Comparison of ENCODE assay signal across 19 mouse cellular contexts in genomic region chr11:82762286-82762829, GRCm38 (mm10). TPM values are rescaled to one million over a fixed set of nuclear protein-coding genes. Genes with fewer than 3 reads are reported as not detected.
DNase-seq lines count a peak whose midpoint lies in the region; ATAC-seq and TF ChIP-seq lines count a peak whose summit lies in the region.
"Had no signal": no experiment of that assay in that cellular context is flagged by ENCODE, and none has a peak within 500 bp of the region (broad histone marks: within the 10 kb centered on the region; RNA-seq: fewer than 3 reads in every experiment).

No protein-coding gene starts in this region.

- H3K27ac ChIP-seq in gastrocnemius, adult 2 months: no peak overlapping the region
- H3K27ac ChIP-seq in liver, embryonic 14.5 days: no peak overlapping the region
- no peak overlapping the region for H3K27ac ChIP-seq in liver, embryonic 12.5 days
- no peak overlapping the region for H3K27ac ChIP-seq in ES-Bruce4 (ENCODE audit: insufficient read depth, low read length)
- H3K27ac ChIP-seq: heart, embryonic 13.5 days; limb, embryonic 13.5 days; neural tube, embryonic 12.5 days had no signal

- no peak for TF ChIP-seq POLR2A in ES-Bruce4 (IDR thresholded peaks at IDR 0.05; ENCODE audit: insufficient read depth, low read length)

- peak; percentile 39 for TF ChIP-seq CTCF in gastrocnemius, adult 2 months (IDR thresholded peaks at IDR 0.05)
- TF ChIP-seq CTCF in liver, embryonic 14.5 days (IDR thresholded peaks at IDR 0.05; ENCODE audit: low read depth): peak; percentile 61
- peak; percentile 20 for TF ChIP-seq CTCF in ES-Bruce4 (IDR thresholded peaks at IDR 0.05; ENCODE audit: low read depth, low read length)

- no peaks in the 10 kb centered on the region for H3K27me3 ChIP-seq in liver, embryonic 14.5 days (ENCODE audit: control insufficient read depth, insufficient read depth, low read length)
- H3K27me3 ChIP-seq in liver, embryonic 12.5 days (replicated peaks): no peaks in the 10 kb centered on the region; the same call in 1 of the 2 replicates
- no peaks in the 10 kb centered on the region for H3K27me3 ChIP-seq in ES-Bruce4 (ENCODE audit: control insufficient read depth, insufficient read depth, low read length, poor library complexity, severe bottlenecking)
- H3K27me3 ChIP-seq: limb, embryonic 13.5 days; neural tube, embryonic 12.5 days had no signal

- H3K4me3 ChIP-seq in gastrocnemius, adult 2 months: no peak overlapping the region
- no peak overlapping the region for H3K4me3 ChIP-seq in liver, embryonic 14.5 days (ENCODE audit: insufficient read depth in 1 of 2, low read depth in 2 of 2, low read length in 2 of 2)
- H3K4me3 ChIP-seq in liver, embryonic 12.5 days: no peak overlapping the region
- no peak overlapping the region for H3K4me3 ChIP-seq in ES-Bruce4 (ENCODE audit: low read depth, low read length)
- H3K4me3 ChIP-seq: neural tube, embryonic 12.5 days had no signal

- H3K9ac ChIP-seq in liver, embryonic 14.5 days (replicated peaks): no peak overlapping the region
- no peak overlapping the region for H3K9ac ChIP-seq in liver, embryonic 12.5 days
- H3K9ac ChIP-seq in ES-Bruce4 (ENCODE audit: low read depth, poor library complexity, severe bottlenecking): no peak overlapping the region
- H3K9ac ChIP-seq: limb, embryonic 13.5 days; neural tube, embryonic 12.5 days had no signal

- no peaks in the 10 kb centered on the region; the same call in 1 of the 2 replicates for H3K36me3 ChIP-seq in liver, embryonic 14.5 days (replicated peaks; ENCODE audit: control insufficient read depth, insufficient read depth, low read depth)
- H3K36me3 ChIP-seq in liver, embryonic 12.5 days: peaks cover 16% of the 10 kb centered on the region
- peaks cover 9% of the 10 kb centered on the region; the same call in 1 of the 2 replicates for H3K36me3 ChIP-seq in ES-Bruce4 (ENCODE audit: control insufficient read depth, insufficient read depth, low read length, poor library complexity, severe bottlenecking)
- H3K36me3 ChIP-seq: neural tube, embryonic 12.5 days had no signal

- ATAC-seq in liver, embryonic 14.5 days (ENCODE audit: insufficient read depth): no peak
- ATAC-seq in liver, embryonic 12.5 days: no peak
- ATAC-seq: midbrain, embryonic 16.5 days had no signal

- peaks cover 10 to 18% of the 10 kb centered on the region in 2 experiments for H3K4me1 ChIP-seq in liver, embryonic 14.5 days (replicated peaks; ENCODE audit: control insufficient read depth in 2 of 2, insufficient read depth in 2 of 2, low read length in 1 of 2)
- H3K4me1 ChIP-seq in liver, embryonic 12.5 days: peaks cover 32% of the 10 kb centered on the region
- peaks cover 1% of the 10 kb centered on the region for H3K4me1 ChIP-seq in ES-Bruce4 (ENCODE audit: control insufficient read depth, insufficient read depth, low read length)

- H3K4me2 ChIP-seq in liver, embryonic 14.5 days (ENCODE audit: low read depth): no peak overlapping the region
- no peak overlapping the region for H3K4me2 ChIP-seq in liver, embryonic 12.5 days

- H3K9me3 ChIP-seq in liver, embryonic 14.5 days (ENCODE audit: control insufficient read depth, low read length): no peaks in the 10 kb centered on the region
- no peaks in the 10 kb centered on the region for H3K9me3 ChIP-seq in liver, embryonic 12.5 days (replicated peaks)
- H3K9me3 ChIP-seq in ES-Bruce4 (replicated peaks; ENCODE audit: control insufficient read depth, insufficient read depth, low read length, poor library complexity, severe bottlenecking): no peaks in the 10 kb centered on the region
- H3K9me3 ChIP-seq: limb, embryonic 13.5 days; neural tube, embryonic 12.5 days had no signal

- DNase-seq in gastrocnemius, adult 2 months: no peak
- DNase-seq in gastrocnemius, adult 18-20 months (ENCODE audit: low spot score): no peak
- no peak for DNase-seq in liver, embryonic 14.5 days (ENCODE audit: low read depth in 3 of 3, low spot score in 3 of 3)
- DNase-seq in induced T-regulatory cell, adult 2 months (ENCODE audit: low read depth): peak; percentile 17
- no peak for DNase-seq in thymus, adult 18-20 months
- no peak for DNase-seq in left cerebral cortex, postnatal 4 days
- DNase-seq: cerebellum, adult 11 months; gastrocnemius, postnatal 14 days; kidney, adult 11 months; kidney, postnatal 25 days; lung, adult 2 months; right cerebral cortex, postnatal 14 days had no signal

- 73% methylated on average over 6 of the region's 6 CpGs for WGBS in liver, embryonic 14.5 days (ENCODE audit: insufficient replicate concordance)
- WGBS in liver, embryonic 12.5 days (ENCODE audit: insufficient replicate concordance): 78% methylated on average over 6 of the region's 6 CpGs

- intact Hi-C loops in gastrocnemius, adult 2 months (cut with DNase I): loop anchor here (5.0 kb wide), 2 partner anchors 110 to 130 kb away; partner anchors contain the start of genes Fndc8, Rad51d and Rffl
- intact Hi-C loops in left cerebral cortex, postnatal 4 days (cut with DNase I): loop anchor here (10.0 kb wide), 2 partner anchors 148 to 528 kb away; no protein-coding TSS in a partner anchor

- TF ChIP-seq EP300 in liver, embryonic 14.5 days (IDR thresholded peaks at IDR 0.05; ENCODE audit: low read depth): no peak
- TF ChIP-seq EP300 in ES-Bruce4 (IDR thresholded peaks at IDR 0.05; ENCODE audit: insufficient read depth, low read depth, low read length): no peak

RNA-seq across cellular contexts. Expression of gene Cct6b, which starts 1.8 kb away (rescaled TPM):
- under 1 TPM; 0.18 to 0.20 TPM for total RNA-seq in gastrocnemius, adult 2 months (2021)
- under 1 TPM in 1 of 2 experiments, not detected in 1; 0.36 TPM for total RNA-seq in gastrocnemius, adult 18-20 months (2021)
- polyA plus RNA-seq in liver, embryonic 14.5 days (2012; rRNA removed): 0.08 and 0.09 TPM in 2 replicates
- 0.13 and 0.27 TPM in 2 replicates for polyA plus RNA-seq in liver, embryonic 14.5 days (2014; fragmentation: Nextera tagmentation; extraction: Ambion mirVana)
- 0.19 and 0.47 TPM in 2 replicates for polyA plus RNA-seq in liver, embryonic 12.5 days (2016; fragmentation: Nextera tagmentation; extraction: Ambion mirVana)
- polyA plus RNA-seq in ES-Bruce4 (2011; ENCODE audit: insufficient read depth, insufficient read length, low read depth, missing spikeins): 1.1 and 1.6 TPM in 2 replicates
- total RNA-seq in left cerebral cortex, postnatal 4 days (2021): under 1 TPM; 0.28 to 0.32 TPM
- total RNA-seq: hematopoietic stem cell, adult 5-6 weeks had no signal

RNA-seq across cellular contexts. Expression of gene Zfp830, which starts 1.8 kb away (rescaled TPM):
- 10 to 100 TPM; 15.9 to 16.8 TPM for total RNA-seq in gastrocnemius, adult 2 months (2021)
- total RNA-seq in gastrocnemius, adult 18-20 months (2021): 10 to 100 TPM; 15.2 to 16.3 TPM
- 6.3 and 10.5 TPM in 2 replicates for polyA plus RNA-seq in liver, embryonic 14.5 days (2012; rRNA removed)
- polyA plus RNA-seq in liver, embryonic 14.5 days (2014; fragmentation: Nextera tagmentation; extraction: Ambion mirVana): 15.1 and 15.5 TPM in 2 replicates
- 24.9 and 26.4 TPM in 2 replicates for polyA plus RNA-seq in liver, embryonic 12.5 days (2016; fragmentation: Nextera tagmentation; extraction: Ambion mirVana)
- 24.8 and 25.6 TPM in 2 replicates for polyA plus RNA-seq in ES-Bruce4 (2011; ENCODE audit: insufficient read depth, insufficient read length, low read depth, missing spikeins)
- 10 to 100 TPM; 15.1 to 15.5 TPM for total RNA-seq in left cerebral cortex, postnatal 4 days (2021)

RNA-seq across cellular contexts. Expression of gene Lig3, which starts 18.6 kb away (rescaled TPM):
- 10 to 100 TPM; 21.4 to 22.7 TPM for total RNA-seq in gastrocnemius, adult 2 months (2021)
- 10 to 100 TPM; 17.0 to 17.1 TPM for total RNA-seq in gastrocnemius, adult 18-20 months (2021)
- polyA plus RNA-seq in liver, embryonic 14.5 days (2012; rRNA removed): 6.3 and 6.5 TPM in 2 replicates
- polyA plus RNA-seq in liver, embryonic 14.5 days (2014; fragmentation: Nextera tagmentation; extraction: Ambion mirVana): 8.3 and 10.3 TPM in 2 replicates
- polyA plus RNA-seq in liver, embryonic 12.5 days (2016; fragmentation: Nextera tagmentation; extraction: Ambion mirVana): 19.7 and 19.8 TPM in 2 replicates
- polyA plus RNA-seq in ES-Bruce4 (2011; ENCODE audit: insufficient read depth, insufficient read length, low read depth, missing spikeins): 56.3 and 64.7 TPM in 2 replicates
- 10 to 100 TPM; 41.4 to 43.5 TPM for total RNA-seq in left cerebral cortex, postnatal 4 days (2021)
